Mouse (Mus musculus): Measurements from ENCODE around the gene Zbtb12. TPM values are rescaled to one million over a fixed set of nuclear protein-coding genes. Genes with fewer than 3 reads are reported as not detected.
A peak's percentile ranks its signal among the peaks of the same experiment; 100 is the strongest.
"Not testable (repeated sequence)": the region's sequence is repeated elsewhere in the genome, so short reads cannot be mapped to it uniquely, and the experiment has no call there.

The Zbtb12 gene
- total RNA-seq, 2 experiments from 2014 or later, result 9.9 to 15.1 TPM

- no peak for ATAC-seq (replicated peaks; ENCODE audit: poor library complexity)
Measured at GRCm38 (mm10) chr17:34899053-34899889, 20.0 kb downstream of the Zbtb12 start.

GRCm38 (mm10) chr17:34899890-34900243, 20.6 kb downstream of the Zbtb12 start:
- no peak for ATAC-seq (replicated peaks; ENCODE audit: poor library complexity)

- ATAC-seq (replicated peaks; ENCODE audit: poor library complexity), result not testable (repeated sequence)
Measured at GRCm38 (mm10) chr17:34900826-34901225, 21.5 kb downstream of the Zbtb12 start.

GRCm38 (mm10) chr17:34901948-34902347, 22.7 kb downstream of the Zbtb12 start:
- ATAC-seq (replicated peaks; ENCODE audit: poor library complexity), result not testable (repeated sequence)

GRCm38 (mm10) chr17:34902895-34903294, 23.6 kb downstream of the Zbtb12 start:
- ATAC-seq (replicated peaks; ENCODE audit: poor library complexity), result no peak

GRCm38 (mm10) chr17:34910982-34911381, 31.7 kb downstream of the Zbtb12 start:
- no peak for ATAC-seq (replicated peaks; ENCODE audit: poor library complexity)

- peak; percentile 86 for ATAC-seq (replicated peaks; ENCODE audit: poor library complexity)
Measured at GRCm38 (mm10) chr17:34911945-34912351, 32.7 kb downstream of the Zbtb12 start.

- ATAC-seq (replicated peaks; ENCODE audit: poor library complexity), result no peak
Measured at GRCm38 (mm10) chr17:34913930-34914665, 34.8 kb downstream of the Zbtb12 start, which contains the start of gene Slc44a4. TSS of gene Slc44a4 (plus strand) at chr17:34914466.

- 0 out of 2 replicates have a peak, but pooled peaks have one; percentile 33 for ATAC-seq (replicated peaks; ENCODE audit: poor library complexity)
Measured at GRCm38 (mm10) chr17:34915410-34915831, 36.1 kb downstream of the Zbtb12 start.

GRCm38 (mm10) chr17:34916316-34916715, 37.0 kb downstream of the Zbtb12 start:
- ATAC-seq (replicated peaks; ENCODE audit: poor library complexity), result no peak

GRCm38 (mm10) chr17:34917188-34917587, 37.9 kb downstream of the Zbtb12 start:
- ATAC-seq (replicated peaks; ENCODE audit: poor library complexity), result peak; percentile 63

GRCm38 (mm10) chr17:34922939-34923338, 43.7 kb downstream of the Zbtb12 start:
- peak; percentile 52; the same call in 1 of the 2 replicates for ATAC-seq (replicated peaks; ENCODE audit: poor library complexity)

- ATAC-seq (replicated peaks; ENCODE audit: poor library complexity), result no peak
Measured at GRCm38 (mm10) chr17:34924258-34924657, 45.0 kb downstream of the Zbtb12 start.

- no peak for ATAC-seq (replicated peaks; ENCODE audit: poor library complexity)
Measured at GRCm38 (mm10) chr17:34927306-34928019, 48.2 kb downstream of the Zbtb12 start.

GRCm38 (mm10) chr17:34928841-34929240, 49.6 kb downstream of the Zbtb12 start:
- no peak for ATAC-seq (replicated peaks; ENCODE audit: poor library complexity)

- peak; percentile 94 for ATAC-seq (replicated peaks; ENCODE audit: poor library complexity)
Measured at GRCm38 (mm10) chr17:34931061-34931734, 51.9 kb downstream of the Zbtb12 start, which contains the start of gene Neu1. TSS of gene Neu1 (plus strand) at chr17:34931253.

GRCm38 (mm10) chr17:34931735-34932098, 52.4 kb downstream of the Zbtb12 start:
- ATAC-seq (replicated peaks; ENCODE audit: poor library complexity), result no peak

GRCm38 (mm10) chr17:34932287-34932686, 53.0 kb downstream of the Zbtb12 start:
- ATAC-seq (replicated peaks; ENCODE audit: poor library complexity), result no peak

GRCm38 (mm10) chr17:34934031-34934430, 54.7 kb downstream of the Zbtb12 start:
- ATAC-seq (replicated peaks; ENCODE audit: poor library complexity), result no peak

GRCm38 (mm10) chr17:34934830-34935229, 55.5 kb downstream of the Zbtb12 start:
- 0 out of 2 replicates have a peak, but pooled peaks have one; percentile 10 for ATAC-seq (replicated peaks; ENCODE audit: poor library complexity)
